Mouse (Mus musculus) stomach, embryonic 16.5 days (tissue): ENCODE data around the gene Plcd1. TPM values are rescaled to one million over a fixed set of nuclear protein-coding genes. Genes with fewer than 3 reads are reported as not detected.

Source experiments
- microRNA-seq: library from miRNA; unstranded; fragments of <30 nt; microRNA quantifications from one replicate; pipeline ENCODE4, GENCODE M21; 2016
- polyA plus RNA-seq: library from polyadenylated mRNA; unstranded; fragments of >200 nt; fragmentation: Nextera tagmentation; extraction: Ambion mirVana; gene quantifications from 2 replicates; pipeline ENCODE4 v1.2.1, GENCODE M21; 2015

Plcd1 gene
- polyA plus RNA-seq, 1 experiment from 2014 or later, result 75.9 TPM

Small RNA genes within 50 kb of the gene (microRNA-seq; reads per million reads assigned to microRNA genes)
- gene Mir26a-1, result 13.9 reads per million, percentile 36 among the genes with 10 or more reads in this experiment

Other genes starting within 250 kb of the Plcd1 start
- 17.4 and 17.6 TPM in 2 replicates for gene Ctdspl, start 167.0 kb downstream of the Plcd1 start, polyA plus RNA-seq
- 43.0 and 52.7 TPM in 2 replicates for gene Vill, start 40.7 kb downstream of the Plcd1 start, polyA plus RNA-seq
- 0.71 and 0.77 TPM in 2 replicates for gene Dlec1, start 9.0 kb upstream of the Plcd1 start, polyA plus RNA-seq
- gene Acaa1b, start 63.6 kb upstream of the Plcd1 start, polyA plus RNA-seq, result 1.7 and 2.3 TPM in 2 replicates
- gene Gm47289, start 65.7 kb upstream of the Plcd1 start, polyA plus RNA-seq, result not detected in 2 replicates
- gene Slc22a13, start 115.6 kb upstream of the Plcd1 start, polyA plus RNA-seq, result not detected in 2 replicates
- 11.7 TPM in 2 replicates for gene Oxsr1, start 228.9 kb upstream of the Plcd1 start, polyA plus RNA-seq
- 131 and 139 TPM in 2 replicates for gene Acaa1a, start 246.2 kb upstream of the Plcd1 start, polyA plus RNA-seq
- gene Myd88, start 247.9 kb upstream of the Plcd1 start, polyA plus RNA-seq, result 43.2 and 46.7 TPM in 2 replicates